Mouse (Mus musculus) urinary bladder, adult 2 months (tissue): ENCODE measurements around the gene Olfr77. TPM values are rescaled to one million over a fixed set of nuclear protein-coding genes. Genes with fewer than 3 reads are reported as not detected.

Experiments
- DNase-seq: peaks from one replicate; pipeline ENCODE4 v3.0.0; 2022; ENCODE audit warnings: low spot score
- polyA plus RNA-seq: library from polyadenylated mRNA; depleted of rRNA; stranded (reverse); fragments of >200 nt; gene quantifications from 2 replicates; pipeline ENCODE4 v1.2.3, GENCODE M21; 2012; rRNA removed

The Olfr77 gene
- polyA plus RNA-seq = not detected in 2 replicates

GRCm38 (mm10) chr9:19916565-19916964 lies at the start of gene Olfr77:
Gene Olfr77 (plus strand): TSS chr9:19916865.
- DNase-seq = no peak

GRCm38 (mm10) chr9:19887904-19888303 lies 28.8 kb upstream of the Olfr77 start, which contains the start of gene Olfr862:
Gene Olfr862 (minus strand): TSS chr9:19888004.
- DNase-seq = no peak

DNA sequence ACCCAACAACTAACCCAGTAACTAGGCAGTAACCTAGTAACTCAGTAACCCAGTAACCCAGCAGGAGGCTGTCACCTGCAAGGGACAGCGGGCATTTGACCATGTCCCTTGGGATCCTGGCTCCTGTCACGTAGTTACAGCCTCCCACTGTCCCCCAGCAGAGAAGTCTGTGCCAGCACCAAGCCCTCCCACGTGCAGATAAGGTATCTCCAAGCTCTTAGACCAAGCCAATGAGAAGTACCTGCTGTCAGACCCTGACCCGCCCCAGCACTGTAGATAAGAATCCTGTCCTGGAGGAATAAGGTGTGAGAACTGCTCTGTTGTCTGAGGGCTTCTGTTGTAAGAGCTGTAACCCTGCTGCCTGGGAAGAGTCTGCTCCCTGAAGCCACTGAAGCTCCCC lies 5.5 kb upstream of the Olfr77 start:
- no peak for DNase-seq

Other genes with a start within 250 kb of the Olfr77 start
- gene Olfr857, start 207.4 kb upstream of the Olfr77 start, polyA plus RNA-seq = 0.03 and 0.11 TPM in 2 replicates
- not detected in 2 replicates for gene Olfr58, start 136.6 kb upstream of the Olfr77 start, polyA plus RNA-seq
- gene Olfr859, start 112.0 kb upstream of the Olfr77 start, polyA plus RNA-seq = not detected in 2 replicates
- gene Olfr860, start 67.1 kb upstream of the Olfr77 start, polyA plus RNA-seq = not detected in 2 replicates
- not detected in 2 replicates for gene Olfr862, start 28.9 kb upstream of the Olfr77 start, polyA plus RNA-seq
- gene Olfr866, start 111.2 kb downstream of the Olfr77 start, polyA plus RNA-seq = not detected in 2 replicates
- not detected in 2 replicates for gene Olfr867, start 140.7 kb downstream of the Olfr77 start, polyA plus RNA-seq
- gene Olfr868, start 181.8 kb downstream of the Olfr77 start, polyA plus RNA-seq = not detected in 2 replicates
- gene Olfr869, start 212.1 kb downstream of the Olfr77 start, polyA plus RNA-seq = not detected in 2 replicates